Mouse (Mus musculus): ENCODE data around the gene Myo18a. TPM values are rescaled to one million over a fixed set of nuclear protein-coding genes. Genes with fewer than 3 reads are reported as not detected.
A peak's percentile ranks its signal among the peaks of the same experiment; 100 is the strongest.

The Myo18a gene
- total and polyA plus RNA-seq, 2 experiments from 2014 or later, result 82.5 to 218 TPM

GRCm38 (mm10) chr11:77808051-77808465 is 45.0 kb downstream of the Myo18a start:
- 28% methylated on average over 5 of the region's 5 CpGs for WGBS
- H3K4me3 ChIP-seq (ENCODE audit: low read depth, low read length), result no peak overlapping the region
- peak overlapping the region; percentile 42; the same call in 1 of the 2 replicates for H3K9ac ChIP-seq (replicated peaks; ENCODE audit: low read depth, low read length)
- H3K4me2 ChIP-seq (ENCODE audit: low read depth, low read length), result no peak overlapping the region; the same call in 1 of the 2 replicates
- H3K9me3 ChIP-seq (replicated peaks; ENCODE audit: control insufficient read depth, low read length), result no peaks in the 10 kb centered on the region
- DNase-seq (ENCODE audit: low spot score) (peak; percentile 66), ATAC-seq (ENCODE audit: insufficient read depth, low read depth) (peak; percentile 78)
- TF ChIP-seq CTCF (IDR thresholded peaks at IDR 0.05; ENCODE audit: low read depth) (no peak), EP300 (IDR thresholded peaks at IDR 0.05; ENCODE audit: low read depth) (no peak)
- no peaks in the 10 kb centered on the region for H3K27me3 ChIP-seq (ENCODE audit: control insufficient read depth, insufficient read depth, low read length)
- peak overlapping the region; percentile 82 for H3K27ac ChIP-seq (ENCODE audit: low read depth)
- H3K4me1 ChIP-seq (ENCODE audit: control insufficient read depth, insufficient read depth), result peaks cover 62% of the 10 kb centered on the region
- peaks cover 15% of the 10 kb centered on the region for H3K36me3 ChIP-seq (replicated peaks; ENCODE audit: control insufficient read depth, insufficient read depth, low read length)

- ATAC-seq (ENCODE audit: insufficient read depth, low read depth), result no peak
- H3K27me3 ChIP-seq (ENCODE audit: control insufficient read depth, insufficient read depth, low read length), result no peaks in the 10 kb centered on the region
- H3K9me3 ChIP-seq (replicated peaks; ENCODE audit: control insufficient read depth, low read length), result no peaks in the 10 kb centered on the region
- TF ChIP-seq EP300 (IDR thresholded peaks at IDR 0.05; ENCODE audit: low read depth) (no peak), CTCF (IDR thresholded peaks at IDR 0.05; ENCODE audit: low read depth) (no peak)
- peaks cover 21% of the 10 kb centered on the region for H3K36me3 ChIP-seq (replicated peaks; ENCODE audit: control insufficient read depth, insufficient read depth, low read length)
- peaks cover 53% of the 10 kb centered on the region for H3K4me1 ChIP-seq (ENCODE audit: control insufficient read depth, insufficient read depth)
- WGBS, result 69% methylated on average over 4 of the region's 4 CpGs
- DNase-seq (ENCODE audit: low spot score), result no peak
- H3K4me3 ChIP-seq (ENCODE audit: low read depth, low read length), result no peak overlapping the region
- H3K27ac ChIP-seq (ENCODE audit: low read depth), result no peak overlapping the region
- H3K9ac ChIP-seq (replicated peaks; ENCODE audit: low read depth, low read length), result 0 out of 2 replicates have a peak overlapping the region, but pooled peaks have one; percentile 16
- H3K4me2 ChIP-seq (ENCODE audit: low read depth, low read length), result no peak overlapping the region
These were observed 46.2 kb downstream of the Myo18a start for GRCm38 (mm10) chr11:77809215-77809614.

GRCm38 (mm10) chr11:77810018-77810417 is 47.0 kb downstream of the Myo18a start:
- WGBS, result 43% methylated on average over 6 of the region's 6 CpGs
- H3K4me1 ChIP-seq (ENCODE audit: control insufficient read depth, insufficient read depth), result peaks cover 46% of the 10 kb centered on the region
- DNase-seq (ENCODE audit: low spot score) (no peak), ATAC-seq (ENCODE audit: insufficient read depth, low read depth) (no peak)
- TF ChIP-seq EP300 (IDR thresholded peaks at IDR 0.05; ENCODE audit: low read depth), result no peak
- no peak overlapping the region for H3K4me2 ChIP-seq (ENCODE audit: low read depth, low read length)
- no peak overlapping the region; the same call in 1 of the 2 replicates for H3K9ac ChIP-seq (replicated peaks; ENCODE audit: low read depth, low read length)
- H3K36me3 ChIP-seq (replicated peaks; ENCODE audit: control insufficient read depth, insufficient read depth, low read length), result peaks cover 29% of the 10 kb centered on the region
- no peaks in the 10 kb centered on the region for H3K27me3 ChIP-seq (ENCODE audit: control insufficient read depth, insufficient read depth, low read length)
- no peak overlapping the region for H3K27ac ChIP-seq (ENCODE audit: low read depth)
- H3K9me3 ChIP-seq (replicated peaks; ENCODE audit: control insufficient read depth, low read length), result no peaks in the 10 kb centered on the region
- no peak overlapping the region for H3K4me3 ChIP-seq (ENCODE audit: low read depth, low read length)

- no peak overlapping the region for H3K4me3 ChIP-seq (ENCODE audit: low read depth, low read length)
- no peak for ATAC-seq (ENCODE audit: insufficient read depth, low read depth)
- TF ChIP-seq EP300 (IDR thresholded peaks at IDR 0.05; ENCODE audit: low read depth) (no peak), CTCF (IDR thresholded peaks at IDR 0.05; ENCODE audit: low read depth) (no peak)
- WGBS, result 27% methylated on average over 2 of the region's 2 CpGs
- H3K27ac ChIP-seq (ENCODE audit: low read depth), result peak overlapping the region; percentile 16; the same call in 1 of the 2 replicates
- H3K36me3 ChIP-seq (replicated peaks; ENCODE audit: control insufficient read depth, insufficient read depth, low read length), result peaks cover 62% of the 10 kb centered on the region
- DNase-seq (ENCODE audit: low spot score), result no peak
- H3K4me1 ChIP-seq (ENCODE audit: control insufficient read depth, insufficient read depth), result peaks cover 17% of the 10 kb centered on the region
- H3K9ac ChIP-seq (replicated peaks; ENCODE audit: low read depth, low read length), result peak overlapping the region; percentile 12; the same call in 1 of the 2 replicates
- no peak overlapping the region for H3K4me2 ChIP-seq (ENCODE audit: low read depth, low read length)
- no peaks in the 10 kb centered on the region for H3K27me3 ChIP-seq (ENCODE audit: control insufficient read depth, insufficient read depth, low read length)
- H3K9me3 ChIP-seq (replicated peaks; ENCODE audit: control insufficient read depth, low read length), result no peaks in the 10 kb centered on the region
These were observed 50.9 kb downstream of the Myo18a start for GRCm38 (mm10) chr11:77813969-77814368.

- no peak overlapping the region for H3K9ac ChIP-seq (replicated peaks; ENCODE audit: low read depth, low read length)
- WGBS, result 20% methylated on average over 3 of the region's 3 CpGs
- ATAC-seq (ENCODE audit: insufficient read depth, low read depth), result peak; percentile 81
- H3K27me3 ChIP-seq (ENCODE audit: control insufficient read depth, insufficient read depth, low read length), result no peaks in the 10 kb centered on the region
- TF ChIP-seq CTCF (IDR thresholded peaks at IDR 0.05; ENCODE audit: low read depth) (peak; percentile 98), EP300 (IDR thresholded peaks at IDR 0.05; ENCODE audit: low read depth) (no peak)
- H3K4me2 ChIP-seq (ENCODE audit: low read depth, low read length), result no peak overlapping the region
- peak overlapping the region; percentile 26; the same call in 1 of the 2 replicates for H3K27ac ChIP-seq (ENCODE audit: low read depth)
- H3K4me1 ChIP-seq (ENCODE audit: control insufficient read depth, insufficient read depth), result no peaks in the 10 kb centered on the region
- peaks cover 72% of the 10 kb centered on the region for H3K36me3 ChIP-seq (replicated peaks; ENCODE audit: control insufficient read depth, insufficient read depth, low read length)
- no peaks in the 10 kb centered on the region for H3K9me3 ChIP-seq (replicated peaks; ENCODE audit: control insufficient read depth, low read length)
- peak; percentile 75 for DNase-seq (ENCODE audit: low spot score)
- no peak overlapping the region for H3K4me3 ChIP-seq (ENCODE audit: low read depth, low read length)
These were observed 53.0 kb downstream of the Myo18a start for GRCm38 (mm10) chr11:77816003-77816402.

DNA sequence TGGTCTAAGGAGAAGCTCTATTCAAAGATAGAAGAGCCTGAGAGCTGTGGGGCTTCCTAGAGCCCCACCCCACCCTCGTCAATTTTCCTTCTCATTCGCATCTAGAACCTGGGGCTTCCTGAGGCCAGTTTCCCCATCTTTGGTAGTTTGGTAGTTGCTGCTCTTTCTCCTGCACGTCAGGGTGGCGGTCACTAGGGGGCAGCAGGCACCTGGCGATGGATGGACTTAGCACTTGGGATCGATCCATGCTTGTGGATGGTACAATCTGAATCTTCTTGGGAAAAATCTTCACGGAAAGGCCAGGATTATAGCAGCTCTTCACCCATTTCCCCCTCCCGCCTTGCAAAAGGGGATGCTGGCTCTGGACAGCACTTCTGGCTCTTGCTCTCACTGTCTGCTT is 58.6 kb downstream of the Myo18a start:
- Histone ChIP-seq H3K27ac (ENCODE audit: low read depth) (no peak overlapping the region), H3K27me3 (ENCODE audit: control insufficient read depth, insufficient read depth, low read length) (no peaks in the 10 kb centered on the region), H3K36me3 (replicated peaks; ENCODE audit: control insufficient read depth, insufficient read depth, low read length) (peaks cover 88% of the 10 kb centered on the region), H3K9me3 (replicated peaks; ENCODE audit: control insufficient read depth, low read length) (no peaks in the 10 kb centered on the region), H3K4me1 (ENCODE audit: control insufficient read depth, insufficient read depth) (no peaks in the 10 kb centered on the region), H3K4me2 (ENCODE audit: low read depth, low read length) (no peak overlapping the region), H3K9ac (replicated peaks; ENCODE audit: low read depth, low read length) (no peak overlapping the region), H3K4me3 (ENCODE audit: low read depth, low read length) (no peak overlapping the region)
- 34% methylated on average over 8 of the region's 8 CpGs for WGBS
- ATAC-seq (ENCODE audit: insufficient read depth, low read depth) (no peak), DNase-seq (ENCODE audit: low spot score) (no peak)
- peak; percentile 52 for TF ChIP-seq CTCF (IDR thresholded peaks at IDR 0.05; ENCODE audit: low read depth)
- TF ChIP-seq EP300 (IDR thresholded peaks at IDR 0.05; ENCODE audit: low read depth), result no peak

Data from heart, postnatal 0 days (tissue).